Mouse (Mus musculus) erythroblast, adult 5-6 weeks (primary cell): ENCODE measurements at regions not wholly inside any gene's neighbourhood (a gene's known extent, or its start where the extent isn't known, plus 50 kb on each side); places are given as distances from the start of the nearest gene placed in this dataset.
A peak's percentile ranks its signal among the peaks of the same experiment; 100 is the strongest.

Experiments
- ATAC-seq: replicated peaks from 2 replicates; pipeline ENCODE4 v1.8.0; 2016; ENCODE audit warnings: moderate number of reproducible peaks, mild to moderate bottlenecking, moderate TSS enrichment, inconsistent platforms; ENCODE audit not compliant: poor library complexity, low FRiP score, severe bottlenecking

DNA sequence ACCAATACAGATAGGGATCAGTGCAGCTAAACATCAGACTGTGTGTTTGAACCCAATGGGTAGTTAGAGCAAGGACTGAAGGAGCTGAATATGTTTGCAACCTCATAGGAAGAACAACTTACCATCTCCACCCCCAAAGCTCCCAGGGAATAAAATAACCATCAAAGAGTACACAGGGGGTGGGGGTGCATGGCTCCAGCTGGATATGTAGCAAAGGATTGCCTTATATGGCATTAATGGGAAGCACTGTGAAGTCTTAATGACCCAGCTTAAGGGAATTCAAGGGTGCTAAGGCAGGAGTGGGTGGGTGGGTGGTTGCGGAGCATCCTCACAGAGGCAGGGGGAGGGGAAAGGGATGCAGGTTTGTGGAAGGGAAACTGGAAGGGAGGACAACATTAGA, 404.0 kb upstream of the Gm12887 start:
- no peak for ATAC-seq

DNA sequence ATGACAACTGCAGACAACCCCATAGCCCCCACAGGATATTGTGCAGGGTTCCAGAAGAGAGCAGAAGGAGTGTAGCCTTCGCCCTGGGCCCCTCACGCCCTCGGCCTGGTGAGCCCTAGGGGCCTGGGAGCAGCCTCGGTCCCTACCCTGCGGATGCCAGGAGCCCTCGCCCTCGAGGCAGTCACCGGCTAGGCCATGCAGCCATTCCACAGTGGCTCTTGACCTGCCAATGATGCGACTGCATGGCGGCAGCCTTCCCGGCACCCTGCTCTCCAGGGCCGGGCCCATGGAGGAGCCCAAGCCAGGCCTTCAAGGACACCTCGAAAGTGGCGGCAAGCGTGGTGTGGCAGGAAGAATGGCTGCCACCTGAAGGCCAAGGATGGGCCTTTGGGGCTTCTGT, 401.0 kb upstream of the Gm12887 start:
- ATAC-seq: no peak

DNA sequence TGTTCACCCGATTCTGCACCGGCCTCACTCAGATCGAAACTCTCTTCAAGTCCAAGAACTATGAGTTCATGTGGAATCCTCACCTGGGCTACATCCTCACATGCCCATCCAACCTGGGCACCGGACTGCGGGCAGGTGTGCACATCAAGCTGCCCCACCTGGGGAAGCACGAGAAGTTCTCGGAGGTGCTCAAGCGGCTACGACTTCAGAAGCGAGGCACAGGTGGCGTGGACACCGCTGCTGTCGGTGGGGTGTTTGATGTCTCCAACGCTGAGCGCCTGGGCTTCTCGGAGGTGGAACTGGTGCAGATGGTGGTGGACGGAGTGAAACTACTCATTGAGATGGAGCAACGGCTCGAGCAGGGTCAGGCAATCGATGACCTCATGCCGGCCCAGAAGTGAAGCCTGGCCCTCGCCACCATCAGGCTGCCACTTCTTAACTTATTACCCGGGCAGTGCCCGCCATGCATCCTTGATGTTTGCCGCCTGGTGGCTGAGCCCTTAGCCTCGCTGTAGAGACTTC, 387.1 kb upstream of the Gm12887 start:
- peak; percentile 43; the same call in 1 of the 2 replicates for ATAC-seq

GRCm38 (mm10) chr4:122008168-122008839, 386.4 kb upstream of the Gm12887 start:
- no peak for ATAC-seq

- no peak for ATAC-seq
Measured at GRCm38 (mm10) chr4:121986741-121987140, 364.8 kb upstream of the Gm12887 start.

DNA sequence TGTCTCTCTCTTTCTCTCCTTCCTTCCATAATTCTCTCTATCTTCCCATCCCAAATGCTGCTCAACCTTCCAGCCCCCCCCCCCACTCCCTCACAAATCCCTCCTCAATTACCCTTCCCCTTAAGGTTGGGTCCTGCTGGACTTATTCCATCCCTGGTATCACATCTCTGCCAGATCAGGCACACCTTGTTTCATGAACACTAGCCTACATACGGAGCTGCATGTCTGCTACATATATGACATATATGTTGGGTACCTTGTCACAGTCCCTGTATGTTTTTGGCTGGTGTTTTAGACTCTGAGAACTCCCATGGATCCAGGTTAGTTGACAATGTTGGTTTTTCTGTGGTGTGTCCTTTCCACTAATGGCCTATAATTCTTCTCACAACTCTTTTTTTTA, 363.5 kb upstream of the Gm12887 start:
- no peak for ATAC-seq

GRCm38 (mm10) chr4:121975831-121976230, 353.9 kb upstream of the Gm12887 start:
- ATAC-seq: no peak
